Mouse (Mus musculus): ENCODE data around the gene Treml2. TPM values are rescaled to one million over a fixed set of nuclear protein-coding genes. Genes with fewer than 3 reads are reported as not detected.

The Treml2 gene
- polyA plus RNA-seq (2014; fragmentation: Nextera tagmentation; extraction: Ambion mirVana) = 0.09 TPM in 1 of 2 replicates, not detected in the other

DNA sequence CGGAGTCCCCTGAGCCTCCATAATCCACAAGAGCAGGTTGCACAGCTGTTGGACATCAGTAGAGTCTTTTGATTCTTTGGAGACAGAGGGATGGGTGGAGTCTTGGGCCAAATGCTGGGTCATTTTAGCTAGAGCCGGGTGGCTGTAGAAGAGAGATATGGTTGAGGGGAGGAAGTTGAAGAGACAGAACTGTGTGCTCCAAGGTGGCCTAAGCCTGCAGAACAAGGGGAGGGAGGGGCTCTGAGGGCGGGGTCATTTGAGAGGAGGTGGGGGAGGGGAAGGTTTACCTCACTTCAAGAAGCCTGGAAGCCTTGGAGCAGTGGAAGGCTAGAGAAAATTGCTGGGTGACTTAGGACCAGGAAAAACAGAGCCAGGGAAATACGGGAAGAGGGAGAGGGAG is at the start of gene Treml2:
Gene Treml2, plus strand, starts transcription at position 296 of the 400 bp plus-strand sequence.
- WGBS = 45% methylated on average over 3 of the region's 4 CpGs
- Histone ChIP-seq H3K27ac (no peak within 1 kb of the TSS), H3K4me3 (replicated peaks; ENCODE audit: low read length) (no peak within 1 kb of the TSS), H3K9me3 (ENCODE audit: control insufficient read depth, low read length) (no peaks in the 10 kb centered on the region), H3K27me3 (ENCODE audit: control insufficient read depth, insufficient read depth, low read length) (no peaks in the 10 kb centered on the region), H3K4me1 (replicated peaks; ENCODE audit: control insufficient read depth, insufficient read depth, low read length) (no peaks in the 10 kb centered on the region), H3K9ac (no peak within 1 kb of the TSS), H3K4me2 (replicated peaks) (no peak within 1 kb of the TSS), H3K36me3 (replicated peaks; ENCODE audit: control insufficient read depth, insufficient read depth) (no peaks in the 10 kb centered on the region)
- no peak for DNase-seq (ENCODE audit: low spot score)
- ATAC-seq (ENCODE audit: low FRiP score) = no peak

DNA sequence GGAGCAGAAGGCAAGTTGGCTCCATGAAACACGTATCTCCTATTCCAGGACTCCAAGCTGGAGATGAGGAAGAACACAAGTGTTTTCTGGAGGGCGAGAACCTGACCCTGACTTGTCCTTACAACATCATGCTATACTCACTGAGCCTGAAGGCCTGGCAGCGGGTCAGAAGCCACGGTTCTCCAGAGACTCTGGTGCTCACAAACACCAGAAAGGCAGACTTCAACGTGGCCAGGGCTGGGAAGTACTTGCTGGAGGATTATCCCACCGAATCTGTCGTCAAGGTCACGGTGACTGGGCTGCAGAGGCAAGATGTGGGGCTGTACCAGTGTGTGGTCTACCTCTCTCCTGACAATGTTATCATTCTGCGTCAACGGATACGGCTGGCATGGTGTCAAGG is 49.8 kb upstream of the Treml2 start:
- no peaks in the 10 kb centered on the region for H3K4me1 ChIP-seq (replicated peaks; ENCODE audit: control insufficient read depth, insufficient read depth, low read length)
- no peaks in the 10 kb centered on the region for H3K9me3 ChIP-seq (ENCODE audit: control insufficient read depth, low read length)
- ATAC-seq (ENCODE audit: low FRiP score) (no peak), DNase-seq (ENCODE audit: low spot score) (no peak)
- H3K4me2 ChIP-seq (replicated peaks) = no peak overlapping the region
- H3K9ac ChIP-seq = no peak overlapping the region
- WGBS = 84% methylated on average over 11 of the region's 11 CpGs
- H3K36me3 ChIP-seq (replicated peaks; ENCODE audit: control insufficient read depth, insufficient read depth) = no peaks in the 10 kb centered on the region
- no peak overlapping the region for H3K4me3 ChIP-seq (replicated peaks; ENCODE audit: low read length)
- H3K27ac ChIP-seq = no peak overlapping the region
- no peaks in the 10 kb centered on the region for H3K27me3 ChIP-seq (ENCODE audit: control insufficient read depth, insufficient read depth, low read length)

DNA sequence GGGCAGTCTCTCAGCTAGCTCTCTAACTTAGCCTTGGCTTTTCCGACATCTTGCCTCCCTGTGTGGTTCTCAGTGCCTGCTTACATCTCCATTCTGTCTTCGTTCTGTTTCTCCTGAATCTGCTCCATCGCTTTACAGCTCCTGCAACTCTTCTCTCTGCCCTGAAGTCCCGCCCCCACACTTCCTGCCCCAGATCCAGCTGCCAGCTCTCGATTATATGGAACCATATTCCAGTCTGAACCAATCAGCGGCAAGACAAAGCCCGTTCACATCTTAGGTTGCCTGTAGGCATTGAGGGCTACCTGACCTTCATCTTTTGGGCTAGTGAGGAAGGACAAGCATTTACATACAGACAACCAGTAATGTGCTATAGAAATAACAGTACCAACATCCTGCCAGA is 48.7 kb upstream of the Treml2 start:
- H3K27me3 ChIP-seq (ENCODE audit: control insufficient read depth, insufficient read depth, low read length) = no peaks in the 10 kb centered on the region
- no peak overlapping the region for H3K4me2 ChIP-seq (replicated peaks)
- H3K36me3 ChIP-seq (replicated peaks; ENCODE audit: control insufficient read depth, insufficient read depth) = no peaks in the 10 kb centered on the region
- 92% methylated on average over 7 of the region's 7 CpGs for WGBS
- ATAC-seq (ENCODE audit: low FRiP score) (no peak), DNase-seq (ENCODE audit: low spot score) (no peak)
- no peak overlapping the region for H3K4me3 ChIP-seq (replicated peaks; ENCODE audit: low read length)
- no peak overlapping the region for H3K9ac ChIP-seq
- no peak overlapping the region for H3K27ac ChIP-seq
- H3K9me3 ChIP-seq (ENCODE audit: control insufficient read depth, low read length) = no peaks in the 10 kb centered on the region
- no peaks in the 10 kb centered on the region for H3K4me1 ChIP-seq (replicated peaks; ENCODE audit: control insufficient read depth, insufficient read depth, low read length)

DNA sequence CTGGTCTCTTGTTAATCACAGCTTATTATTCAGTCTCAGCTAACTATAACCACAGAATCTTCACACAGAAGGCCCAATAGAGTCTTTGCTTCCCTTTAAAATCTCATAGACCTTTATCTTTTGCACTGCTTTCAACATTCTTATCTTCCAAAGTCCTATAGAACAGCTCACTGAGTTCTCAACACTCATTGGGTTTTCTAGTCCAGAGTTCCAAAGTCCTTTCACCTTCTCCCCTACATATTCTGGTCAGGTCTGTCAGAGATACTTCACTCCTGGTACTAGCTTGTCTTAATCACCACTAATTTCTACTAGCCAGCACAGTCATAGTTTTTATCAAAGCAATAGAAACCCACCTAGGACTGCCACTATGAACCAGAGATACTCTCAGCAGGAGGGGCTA is 42.7 kb upstream of the Treml2 start:
- ATAC-seq (ENCODE audit: low FRiP score) (no peak), DNase-seq (ENCODE audit: low spot score) (no peak)
- Histone ChIP-seq H3K27me3 (ENCODE audit: control insufficient read depth, insufficient read depth, low read length) (no peaks in the 10 kb centered on the region), H3K27ac (no peak overlapping the region), H3K4me2 (replicated peaks) (no peak overlapping the region), H3K9ac (no peak overlapping the region), H3K36me3 (replicated peaks; ENCODE audit: control insufficient read depth, insufficient read depth) (no peaks in the 10 kb centered on the region), H3K9me3 (ENCODE audit: control insufficient read depth, low read length) (peaks cover 13% of the 10 kb centered on the region), H3K4me1 (replicated peaks; ENCODE audit: control insufficient read depth, insufficient read depth, low read length) (no peaks in the 10 kb centered on the region), H3K4me3 (replicated peaks; ENCODE audit: low read length) (no peak overlapping the region)

GRCm38 (mm10) chr17:48261868-48262267 is 37.4 kb upstream of the Treml2 start:
- no peaks in the 10 kb centered on the region for H3K36me3 ChIP-seq (replicated peaks; ENCODE audit: control insufficient read depth, insufficient read depth)
- H3K9me3 ChIP-seq (ENCODE audit: control insufficient read depth, low read length) = peaks cover 13% of the 10 kb centered on the region
- no peak for ATAC-seq (ENCODE audit: low FRiP score)

GRCm38 (mm10) chr17:48263741-48264362 is 35.4 kb upstream of the Treml2 start, which contains the start of gene Treml4:
TSS of gene Treml4 (plus strand) at chr17:48264295.
- ATAC-seq (ENCODE audit: low FRiP score) (no peak), DNase-seq (ENCODE audit: low spot score) (no peak)
- Histone ChIP-seq H3K9ac (no peak within 1 kb of the TSS), H3K9me3 (ENCODE audit: control insufficient read depth, low read length) (peaks cover 11% of the 10 kb centered on the region), H3K4me2 (replicated peaks) (no peak within 1 kb of the TSS), H3K36me3 (replicated peaks; ENCODE audit: control insufficient read depth, insufficient read depth) (no peaks in the 10 kb centered on the region), H3K27ac (no peak within 1 kb of the TSS), H3K4me1 (replicated peaks; ENCODE audit: control insufficient read depth, insufficient read depth, low read length) (no peaks in the 10 kb centered on the region), H3K27me3 (ENCODE audit: control insufficient read depth, insufficient read depth, low read length) (no peaks in the 10 kb centered on the region), H3K4me3 (replicated peaks; ENCODE audit: low read length) (no peak within 1 kb of the TSS)
- WGBS = 85% methylated on average over 3 of the region's 3 CpGs

More at GRCm38 (mm10) chr17:48261868-48262267, 37.4 kb upstream of the Treml2 start:
- Histone ChIP-seq H3K27me3 (ENCODE audit: control insufficient read depth, insufficient read depth, low read length) (no peaks in the 10 kb centered on the region), H3K9ac (no peak overlapping the region), H3K4me3 (replicated peaks; ENCODE audit: low read length) (no peak overlapping the region), H3K4me1 (replicated peaks; ENCODE audit: control insufficient read depth, insufficient read depth, low read length) (no peaks in the 10 kb centered on the region), H3K4me2 (replicated peaks) (no peak overlapping the region), H3K27ac (no peak overlapping the region)
- WGBS = 83% methylated on average over 2 of the region's 2 CpGs
- DNase-seq (ENCODE audit: low spot score) = no peak

DNA sequence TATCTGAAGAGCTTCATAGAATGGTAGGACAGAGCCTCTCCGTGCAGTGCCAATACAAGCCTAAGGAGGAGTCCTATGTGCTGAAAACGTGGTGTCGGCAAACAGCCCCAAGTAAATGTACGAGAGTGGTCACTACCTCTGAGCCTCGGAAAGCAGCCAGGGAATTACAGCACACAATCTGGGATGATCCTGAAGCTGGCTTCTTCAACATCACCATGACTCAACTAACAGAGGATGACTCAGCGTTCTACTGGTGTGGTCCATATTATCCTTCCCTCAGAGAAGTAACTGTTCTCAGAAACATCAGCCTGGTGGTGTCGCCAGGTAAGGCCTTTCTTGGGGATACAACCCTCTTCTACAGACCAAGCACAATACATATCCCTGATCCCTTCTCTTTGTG is 34.6 kb upstream of the Treml2 start:
- Histone ChIP-seq H3K4me2 (replicated peaks) (no peak overlapping the region), H3K9ac (no peak overlapping the region), H3K4me1 (replicated peaks; ENCODE audit: control insufficient read depth, insufficient read depth, low read length) (no peaks in the 10 kb centered on the region), H3K9me3 (ENCODE audit: control insufficient read depth, low read length) (peaks cover 3% of the 10 kb centered on the region; the same call in 1 of the 2 replicates), H3K4me3 (replicated peaks; ENCODE audit: low read length) (no peak overlapping the region), H3K27ac (no peak overlapping the region), H3K36me3 (replicated peaks; ENCODE audit: control insufficient read depth, insufficient read depth) (no peaks in the 10 kb centered on the region), H3K27me3 (ENCODE audit: control insufficient read depth, insufficient read depth, low read length) (no peaks in the 10 kb centered on the region)
- DNase-seq (ENCODE audit: low spot score) = no peak
- ATAC-seq (ENCODE audit: low FRiP score) = no peak
- 96% methylated on average over 7 of the region's 7 CpGs for WGBS

GRCm38 (mm10) chr17:48266138-48266537 is 33.2 kb upstream of the Treml2 start:
- DNase-seq (ENCODE audit: low spot score) = no peak
- no peak for ATAC-seq (ENCODE audit: low FRiP score)

DNA sequence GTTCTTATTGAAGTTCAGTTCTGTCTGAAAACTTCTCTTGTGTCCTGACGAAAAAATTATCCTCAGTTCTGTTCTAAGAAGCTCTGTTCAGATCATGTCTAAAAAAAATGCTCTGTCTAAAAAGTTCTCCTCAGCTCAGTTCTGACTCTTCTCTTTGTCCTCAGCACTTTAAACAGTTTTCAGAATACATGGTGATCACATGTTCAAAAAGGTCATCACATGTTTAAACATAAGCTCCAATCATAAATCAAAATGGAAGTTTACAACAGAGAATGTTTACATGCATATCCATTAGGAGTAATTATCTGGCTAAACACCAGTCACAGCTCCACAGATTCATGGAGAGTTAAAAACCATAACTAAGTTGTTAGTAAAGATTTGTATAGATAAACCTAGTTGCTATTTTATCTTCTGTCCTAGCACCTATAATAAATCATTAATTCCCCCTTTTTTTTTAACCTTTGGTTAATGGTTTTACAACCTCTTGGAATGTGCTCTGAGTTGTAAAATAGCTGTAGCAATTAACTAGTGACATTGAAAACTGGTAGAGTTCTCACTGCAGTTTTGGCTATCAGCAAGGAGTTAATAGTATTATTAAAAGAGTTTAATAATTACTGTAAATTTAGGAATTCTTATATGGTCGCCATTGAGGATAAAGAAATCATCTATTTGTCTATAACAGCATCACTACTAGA is 32.5 kb upstream of the Treml2 start:
- WGBS = 43% methylated on average over 2 of the region's 2 CpGs

More at GRCm38 (mm10) chr17:48266138-48266537, 33.2 kb upstream of the Treml2 start:
- Histone ChIP-seq H3K4me3 (replicated peaks; ENCODE audit: low read length) (no peak overlapping the region), H3K4me2 (replicated peaks) (no peak overlapping the region), H3K27me3 (ENCODE audit: control insufficient read depth, insufficient read depth, low read length) (no peaks in the 10 kb centered on the region), H3K36me3 (replicated peaks; ENCODE audit: control insufficient read depth, insufficient read depth) (no peaks in the 10 kb centered on the region), H3K27ac (no peak overlapping the region), H3K9me3 (ENCODE audit: control insufficient read depth, low read length) (no peaks in the 10 kb centered on the region), H3K4me1 (replicated peaks; ENCODE audit: control insufficient read depth, insufficient read depth, low read length) (no peaks in the 10 kb centered on the region), H3K9ac (no peak overlapping the region)
- WGBS = 24% methylated on average over 2 of the region's 2 CpGs

More for the DNA sequence above, 32.5 kb upstream of the Treml2 start:
- H3K27ac ChIP-seq = no peak overlapping the region
- no peak overlapping the region for H3K4me3 ChIP-seq (replicated peaks; ENCODE audit: low read length)
- H3K4me2 ChIP-seq (replicated peaks) = no peak overlapping the region
- H3K9me3 ChIP-seq (ENCODE audit: control insufficient read depth, low read length) = no peaks in the 10 kb centered on the region
- no peaks in the 10 kb centered on the region for H3K4me1 ChIP-seq (replicated peaks; ENCODE audit: control insufficient read depth, insufficient read depth, low read length)
- ATAC-seq (ENCODE audit: low FRiP score) (no peak), DNase-seq (ENCODE audit: low spot score) (no peak)
- no peaks in the 10 kb centered on the region for H3K36me3 ChIP-seq (replicated peaks; ENCODE audit: control insufficient read depth, insufficient read depth)
- no peak overlapping the region for H3K9ac ChIP-seq
- H3K27me3 ChIP-seq (ENCODE audit: control insufficient read depth, insufficient read depth, low read length) = no peaks in the 10 kb centered on the region
